In genomic region chr19:57189427-57189826, GRCm38 (mm10) we compare ENCODE assay signal across 13 mouse cellular contexts.
DNase-seq lines count a peak whose midpoint lies in the region; ATAC-seq and TF ChIP-seq lines count a peak whose summit lies in the region.
"Had no signal": no experiment of that assay in that cellular context is flagged by ENCODE, and none has a peak within 500 bp of the region (broad histone marks: within the 10 kb centered on the region; RNA-seq: fewer than 3 reads in every experiment).

No protein-coding gene starts in this region.

- H3K27me3 ChIP-seq in kidney, embryonic 14.5 days (ENCODE audit: control insufficient read depth, insufficient read depth, low read length): no peaks in the 10 kb centered on the region; the same call in 1 of the 2 replicates
- no peaks in the 10 kb centered on the region for H3K27me3 ChIP-seq in Patski
- H3K27me3 ChIP-seq in kidney, embryonic 15.5 days: no peaks in the 10 kb centered on the region
- no peaks in the 10 kb centered on the region for H3K27me3 ChIP-seq in stomach, postnatal 0 days (ENCODE audit: control insufficient read depth, insufficient read depth, low read length)
- H3K27me3 ChIP-seq: hindbrain, embryonic 13.5 days; liver, embryonic 13.5 days had no signal

- no peaks in the 10 kb centered on the region for H3K4me1 ChIP-seq in kidney, embryonic 14.5 days (ENCODE audit: control insufficient read depth, insufficient read depth, low read length)
- H3K4me1 ChIP-seq in kidney, embryonic 15.5 days: peaks cover 19% of the 10 kb centered on the region; the same call in 1 of the 2 replicates
- H3K4me1 ChIP-seq in stomach, postnatal 0 days (replicated peaks; ENCODE audit: control insufficient read depth, insufficient read depth): 0 out of 2 replicates have a peak, but pooled peaks cover 3% of the 10 kb centered on the region
- H3K4me1 ChIP-seq: hindbrain, embryonic 13.5 days had no signal

- POLR2A ChIA-PET in Patski (lab: Charles Lee): interaction anchor here (1.1 kb wide), 1 partner anchor 29 kb away, joined by 3 read pairs; no protein-coding TSS in a partner anchor

- no peak for ATAC-seq in kidney, embryonic 14.5 days (ENCODE audit: low FRiP score, low TSS enrichment)
- ATAC-seq in Patski: peak; percentile 63
- ATAC-seq in kidney, embryonic 15.5 days (replicated peaks; ENCODE audit: low FRiP score): no peak
- ATAC-seq in stomach, postnatal 0 days (ENCODE audit: low FRiP score, low TSS enrichment): no peak

- H3K9me3 ChIP-seq in kidney, embryonic 14.5 days (ENCODE audit: control insufficient read depth, low read length): no peaks in the 10 kb centered on the region
- H3K9me3 ChIP-seq in kidney, embryonic 15.5 days (replicated peaks): no peaks in the 10 kb centered on the region
- H3K9me3 ChIP-seq in stomach, postnatal 0 days (ENCODE audit: control insufficient read depth, low read length): no peaks in the 10 kb centered on the region
- H3K9me3 ChIP-seq: hindbrain, embryonic 13.5 days; liver, embryonic 13.5 days had no signal

- peak; percentile 61 for DNase-seq in kidney, adult 11 months
- peak; percentile 58 for DNase-seq in Patski (ENCODE audit: low read depth, low spot score)
- no peak for DNase-seq in stomach, postnatal 0 days (ENCODE audit: low spot score)
- no peak for DNase-seq in ovary, postnatal 14 days (ENCODE audit: low spot score)
- DNase-seq in ovary, adult 18-20 months (ENCODE audit: low spot score): no peak
- DNase-seq: cerebellum, postnatal 36 days; left cerebral cortex, postnatal 4 days; liver, embryonic 13.5 days; lung, postnatal 14 days; thymus, postnatal 36 days had no signal

- CTCF ChIA-PET in Patski (lab: Charles Lee): interaction anchor here (1.2 to 4.0 kb wide), 3 partner anchors 10 to 139 kb away, joined by 3 to 14 read pairs (median 4); no protein-coding TSS in a partner anchor

- no peak overlapping the region for H3K4me3 ChIP-seq in kidney, embryonic 14.5 days (ENCODE audit: low read length)
- no peak overlapping the region for H3K4me3 ChIP-seq in kidney, embryonic 15.5 days (replicated peaks)
- no peak overlapping the region for H3K4me3 ChIP-seq in stomach, postnatal 0 days (ENCODE audit: low read depth, low read length)
- H3K4me3 ChIP-seq: hindbrain, embryonic 13.5 days; liver, embryonic 13.5 days had no signal

- in situ Hi-C loops in Patski (cut with MboI; ENCODE audit: low pct_unique_long_range_greater_than_20kb): no loop called here

- TF ChIP-seq CTCF in Patski (IDR thresholded peaks at IDR 0.05): no peak
- TF ChIP-seq CTCF in stomach, postnatal 0 days (IDR thresholded peaks at IDR 0.05; ENCODE audit: low read depth): no peak

- H3K4me2 ChIP-seq in kidney, embryonic 14.5 days (replicated peaks; ENCODE audit: low read depth, low read length): no peak overlapping the region
- H3K4me2 ChIP-seq in kidney, embryonic 15.5 days: no peak overlapping the region
- H3K4me2 ChIP-seq in stomach, postnatal 0 days (replicated peaks; ENCODE audit: low read depth): no peak overlapping the region
- H3K4me2 ChIP-seq: hindbrain, embryonic 13.5 days; liver, embryonic 13.5 days had no signal

- H3K36me3 ChIP-seq in kidney, embryonic 14.5 days (ENCODE audit: control insufficient read depth, insufficient read depth, low read length): no peaks in the 10 kb centered on the region
- no peaks in the 10 kb centered on the region for H3K36me3 ChIP-seq in kidney, embryonic 15.5 days
- no peaks in the 10 kb centered on the region for H3K36me3 ChIP-seq in stomach, postnatal 0 days (ENCODE audit: control insufficient read depth, insufficient read depth, low read length)
- H3K36me3 ChIP-seq: hindbrain, embryonic 13.5 days; liver, embryonic 13.5 days had no signal

- no peak for TF ChIP-seq EP300 in stomach, postnatal 0 days (optimal IDR thresholded peaks at IDR 0.05)

- 77% methylated on average over 5 of the region's 5 CpGs for WGBS in kidney, embryonic 14.5 days
- WGBS in kidney, embryonic 15.5 days: 71% methylated on average over 5 of the region's 5 CpGs
- 58% methylated on average over 5 of the region's 5 CpGs for WGBS in stomach, postnatal 0 days

- H3K9ac ChIP-seq in kidney, embryonic 14.5 days (ENCODE audit: low read depth, low read length): no peak overlapping the region
- no peak overlapping the region for H3K9ac ChIP-seq in kidney, embryonic 15.5 days
- H3K9ac ChIP-seq in stomach, postnatal 0 days (ENCODE audit: low read length): no peak overlapping the region
- H3K9ac ChIP-seq: hindbrain, embryonic 13.5 days; liver, embryonic 13.5 days had no signal

- no peak overlapping the region for H3K27ac ChIP-seq in kidney, embryonic 14.5 days (ENCODE audit: low read depth, low read length)
- peak overlapping the region; percentile 29; the same call in 1 of the 2 replicates for H3K27ac ChIP-seq in kidney, embryonic 15.5 days
- H3K27ac ChIP-seq in stomach, postnatal 0 days (replicated peaks): peak overlapping the region; percentile 30
- H3K27ac ChIP-seq: hindbrain, embryonic 13.5 days; liver, embryonic 13.5 days had no signal

Comparison
In these comparisons a context has a peak if more than half of its experiments do, and no peak if none do; other contexts are left out.
1. DNase-seq: peak in kidney, adult 11 months (single experiment) and Patski (single experiment); none in stomach, postnatal 0 days (single experiment), ovary, postnatal 14 days (single experiment) and ovary, adult 18-20 months (single experiment).